Mouse (Mus musculus) limb, embryonic 13.5 days (tissue): ENCODE data around the gene Cdk14. TPM values are rescaled to one million over a fixed set of nuclear protein-coding genes. Genes with fewer than 3 reads are reported as not detected.
A peak's percentile ranks its signal among the peaks of the same experiment; 100 is the strongest.

ENCODE experiments used
- ATAC-seq: fragments of 200-750 bp; cut with Nextera tagmentation; 2 replicates; pipeline ENCODE4 v1.8.0; 2017; ENCODE audit warnings: low read depth, moderate number of reproducible peaks, moderate TSS enrichment; ENCODE audit not compliant: low FRiP score
- H3K27ac ChIP-seq: fragments of 300-500 bp; sonication (generic); 2 replicates; pipeline ENCODE4 v1.5.1; 2015; ENCODE audit warnings: inconsistent platforms, mild to moderate bottlenecking, moderate library complexity
- H3K27me3 ChIP-seq: fragments of 300-500 bp; sonication (generic); 2 replicates; pipeline ENCODE4 v1.6.1; 2015; ENCODE audit warnings: mild to moderate bottlenecking, inconsistent platforms
- H3K36me3 ChIP-seq: fragments of 300-500 bp; sonication (generic); 2 replicates; pipeline ENCODE4 v1.6.1; 2015; ENCODE audit warnings: inconsistent platforms, mild to moderate bottlenecking, moderate library complexity
- H3K4me1 ChIP-seq: fragments of 300-500 bp; sonication (generic); 2 replicates; pipeline ENCODE4 v1.6.1; 2015; ENCODE audit warnings: inconsistent platforms
- H3K4me2 ChIP-seq: fragments of 300-500 bp; sonication (generic); replicated peaks from 2 replicates; pipeline ENCODE4 v1.6.1; 2015; ENCODE audit warnings: inconsistent platforms, mild to moderate bottlenecking, moderate library complexity
- H3K4me3 ChIP-seq: fragments of 300-500 bp; sonication (generic); 2 replicates; pipeline ENCODE4 v1.5.1; 2015; ENCODE audit warnings: moderate library complexity, mild to moderate bottlenecking, inconsistent platforms
- H3K9ac ChIP-seq: fragments of 300-500 bp; sonication (generic); 2 replicates; pipeline ENCODE4 v1.6.1; 2015; ENCODE audit warnings: mild to moderate bottlenecking, inconsistent platforms
- H3K9me3 ChIP-seq: fragments of 300-500 bp; sonication (generic); 2 replicates; pipeline ENCODE4 v1.6.1; 2016; ENCODE audit warnings: inconsistent platforms
- WGBS: fragments of 180-500 bp; shearing (Covaris S2); methylation state at CpG from one replicate; pipeline ENCODE4 v1.1.7; 2015; 5-methylcytosine and 5-hydroxymethylcytosine counted together
- polyA plus RNA-seq: library from polyadenylated mRNA; unstranded; fragments of >200 nt; fragmentation: Nextera tagmentation; extraction: Ambion mirVana; gene quantifications from 2 replicates; pipeline ENCODE4 v1.2.1, GENCODE M21; 2015

Gene Cdk14
- polyA plus RNA-seq, 1 experiment from 2014 or later: 23.2 TPM

DNA sequence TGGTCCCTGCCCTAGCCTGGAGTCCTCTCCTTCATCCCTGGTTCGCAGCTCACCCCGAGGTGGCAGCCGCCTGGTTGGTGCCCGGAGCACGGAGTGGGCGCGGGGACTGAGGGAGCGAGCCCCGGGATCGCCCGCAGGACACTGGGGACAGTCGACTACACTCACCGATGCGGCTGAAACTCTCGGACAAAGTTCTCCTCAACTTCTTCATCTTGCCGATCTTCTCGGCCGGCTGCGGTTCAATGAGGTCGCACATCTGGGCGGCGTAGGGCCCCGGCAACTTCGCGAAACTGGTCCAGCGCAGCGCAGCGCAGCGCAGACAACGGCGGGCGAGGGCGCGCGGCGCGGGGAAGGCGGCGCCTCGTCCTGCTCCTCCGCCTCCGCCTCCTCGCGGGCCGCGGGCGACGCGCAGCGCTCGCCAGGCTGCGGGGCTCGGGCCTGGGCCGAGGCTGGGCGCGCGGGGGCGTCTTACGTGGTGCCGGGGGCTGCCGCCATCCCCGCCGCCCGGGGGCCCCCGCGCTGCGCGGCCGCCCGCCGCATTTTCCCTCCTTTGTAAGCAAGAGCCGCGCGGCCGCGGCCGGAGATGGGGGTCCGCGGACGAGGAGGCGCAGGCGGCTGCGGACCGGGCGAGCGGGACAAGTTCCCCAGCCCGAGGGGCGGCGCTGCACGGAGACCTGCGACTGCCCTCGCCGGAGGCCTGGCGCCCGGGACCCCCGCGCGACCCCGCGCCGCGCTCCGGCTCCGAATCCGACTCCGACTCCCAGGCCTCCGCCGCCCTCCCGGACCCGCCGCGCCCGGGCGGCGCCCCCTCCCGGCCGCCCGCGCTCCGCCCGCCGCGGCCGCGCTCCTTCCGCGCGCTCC is 40.0 kb downstream of the Cdk14 start:
- H3K4me3 ChIP-seq: peak overlapping the region; percentile 77
- H3K9ac ChIP-seq: peak overlapping the region; percentile 92

GRCm38 (mm10) chr5:5379501-5379869 is 40.6 kb downstream of the Cdk14 start:
- no peaks in the 10 kb centered on the region for H3K9me3 ChIP-seq
- ATAC-seq: no peak
- no peaks in the 10 kb centered on the region for H3K36me3 ChIP-seq
- H3K4me1 ChIP-seq: peaks cover 29% of the 10 kb centered on the region
- H3K27ac ChIP-seq: peak overlapping the region; percentile 94
- H3K27me3 ChIP-seq: no peaks in the 10 kb centered on the region
- peak overlapping the region; percentile 77 for H3K4me3 ChIP-seq
- peak overlapping the region; percentile 75 for H3K4me2 ChIP-seq
- WGBS: under 1% methylated on average over 14 of the region's 14 CpGs
- peak overlapping the region; percentile 92 for H3K9ac ChIP-seq

More for the DNA sequence above, 40.0 kb downstream of the Cdk14 start:
- WGBS: under 1% methylated on average over 103 of the region's 128 CpGs
- H3K36me3 ChIP-seq: no peaks in the 10 kb centered on the region
- peak overlapping the region; percentile 94 for H3K27ac ChIP-seq
- ATAC-seq: peak; percentile 94
- no peaks in the 10 kb centered on the region for H3K9me3 ChIP-seq
- H3K27me3 ChIP-seq: no peaks in the 10 kb centered on the region
- H3K4me2 ChIP-seq: peak overlapping the region; percentile 75
- H3K4me1 ChIP-seq: peaks cover 29% of the 10 kb centered on the region

GRCm38 (mm10) chr5:5374393-5374792 is 45.7 kb downstream of the Cdk14 start:
- Histone ChIP-seq H3K27ac (no peak overlapping the region), H3K27me3 (no peaks in the 10 kb centered on the region), H3K4me3 (no peak overlapping the region), H3K4me1 (peaks cover 33% of the 10 kb centered on the region), H3K36me3 (no peaks in the 10 kb centered on the region), H3K4me2 (no peak overlapping the region), H3K9me3 (no peaks in the 10 kb centered on the region), H3K9ac (no peak overlapping the region)
- no peak for ATAC-seq
- WGBS: 92% methylated on average over 1 of the region's 1 CpGs

DNA sequence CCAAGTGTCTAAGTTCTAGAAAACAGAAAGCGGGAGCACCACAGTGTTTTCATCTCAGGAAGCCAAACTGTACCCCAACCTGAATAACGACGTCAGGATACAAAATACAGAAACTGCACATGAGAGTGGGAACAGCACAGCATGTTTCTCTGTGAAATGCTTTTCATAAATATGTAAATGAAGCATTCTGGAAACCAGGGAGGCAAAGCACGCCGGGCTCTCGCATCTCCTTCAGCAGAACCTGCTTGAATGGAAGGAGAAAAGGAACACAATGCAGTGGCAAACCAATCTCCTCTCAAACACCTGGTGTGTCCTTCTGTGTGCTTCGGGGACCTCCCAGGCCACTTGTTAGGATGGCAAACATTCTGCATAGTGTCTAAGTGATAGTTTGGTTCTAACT is 46.6 kb downstream of the Cdk14 start:
- WGBS: 83% methylated on average over 7 of the region's 7 CpGs
- no peak for ATAC-seq
- H3K9ac ChIP-seq: no peak overlapping the region
- no peaks in the 10 kb centered on the region for H3K36me3 ChIP-seq
- H3K9me3 ChIP-seq: no peaks in the 10 kb centered on the region
- no peaks in the 10 kb centered on the region for H3K27me3 ChIP-seq
- no peak overlapping the region for H3K4me2 ChIP-seq
- H3K4me1 ChIP-seq: peaks cover 26% of the 10 kb centered on the region
- H3K27ac ChIP-seq: no peak overlapping the region
- no peak overlapping the region for H3K4me3 ChIP-seq

DNA sequence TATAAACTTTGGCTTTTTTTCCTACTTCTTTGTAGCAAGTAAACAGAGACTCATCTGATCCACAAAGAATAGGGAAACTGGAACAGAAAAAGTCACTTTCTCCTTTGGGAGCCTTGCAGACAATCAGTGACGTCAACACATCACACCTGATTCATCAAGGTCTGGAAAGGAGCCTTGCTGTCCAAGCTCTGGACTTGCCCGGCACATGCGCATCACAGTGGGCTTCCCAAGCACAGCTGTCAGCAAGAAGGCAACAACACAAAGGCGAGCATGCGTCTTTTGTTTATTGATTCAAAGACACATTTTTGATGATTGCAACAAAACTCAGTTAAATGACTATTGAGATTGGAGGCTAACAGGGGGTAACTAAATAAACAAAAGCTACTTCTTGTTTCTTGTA is 47.2 kb downstream of the Cdk14 start:
- 66% methylated on average over 5 of the region's 5 CpGs for WGBS

GRCm38 (mm10) chr5:5372354-5372753 is 47.8 kb downstream of the Cdk14 start:
- ATAC-seq: no peak; the same call in 1 of the 2 replicates
- peaks cover 4% of the 10 kb centered on the region; the same call in 1 of the 2 replicates for H3K36me3 ChIP-seq
- 54% methylated on average over 3 of the region's 3 CpGs for WGBS
- no peak overlapping the region for H3K9ac ChIP-seq
- H3K4me3 ChIP-seq: no peak overlapping the region
- no peaks in the 10 kb centered on the region for H3K27me3 ChIP-seq
- H3K4me1 ChIP-seq: peaks cover 18% of the 10 kb centered on the region
- H3K27ac ChIP-seq: no peak overlapping the region
- no peak overlapping the region for H3K4me2 ChIP-seq
- H3K9me3 ChIP-seq: no peaks in the 10 kb centered on the region

More for the DNA sequence above, 47.2 kb downstream of the Cdk14 start:
- Histone ChIP-seq H3K4me2 (no peak overlapping the region), H3K27me3 (no peaks in the 10 kb centered on the region), H3K9me3 (no peaks in the 10 kb centered on the region), H3K4me3 (no peak overlapping the region), H3K9ac (no peak overlapping the region), H3K4me1 (peaks cover 20% of the 10 kb centered on the region), H3K36me3 (no peaks in the 10 kb centered on the region), H3K27ac (no peak overlapping the region)
- ATAC-seq: no peak

GRCm38 (mm10) chr5:5370322-5371082 is 49.6 kb downstream of the Cdk14 start:
- Histone ChIP-seq H3K4me2 (no peak overlapping the region), H3K9ac (no peak overlapping the region), H3K36me3 (peaks cover 10% of the 10 kb centered on the region; the same call in 1 of the 2 replicates), H3K27me3 (no peaks in the 10 kb centered on the region), H3K27ac (no peak overlapping the region), H3K4me1 (peaks cover 8% of the 10 kb centered on the region; the same call in 1 of the 2 replicates), H3K9me3 (no peaks in the 10 kb centered on the region), H3K4me3 (no peak overlapping the region)
- ATAC-seq: no peak
- WGBS: 73% methylated on average over 4 of the region's 4 CpGs

- WGBS: 80% methylated on average over 14 of the region's 14 CpGs
- Histone ChIP-seq H3K27ac (no peak overlapping the region), H3K36me3 (peaks cover 18% of the 10 kb centered on the region), H3K4me3 (no peak overlapping the region), H3K9ac (no peak overlapping the region), H3K27me3 (no peaks in the 10 kb centered on the region), H3K4me2 (no peak overlapping the region), H3K4me1 (peaks cover 7% of the 10 kb centered on the region; the same call in 1 of the 2 replicates), H3K9me3 (no peaks in the 10 kb centered on the region)
- ATAC-seq: no peak
Measured at GRCm38 (mm10) chr5:5368389-5369164, 51.5 kb downstream of the Cdk14 start.

DNA sequence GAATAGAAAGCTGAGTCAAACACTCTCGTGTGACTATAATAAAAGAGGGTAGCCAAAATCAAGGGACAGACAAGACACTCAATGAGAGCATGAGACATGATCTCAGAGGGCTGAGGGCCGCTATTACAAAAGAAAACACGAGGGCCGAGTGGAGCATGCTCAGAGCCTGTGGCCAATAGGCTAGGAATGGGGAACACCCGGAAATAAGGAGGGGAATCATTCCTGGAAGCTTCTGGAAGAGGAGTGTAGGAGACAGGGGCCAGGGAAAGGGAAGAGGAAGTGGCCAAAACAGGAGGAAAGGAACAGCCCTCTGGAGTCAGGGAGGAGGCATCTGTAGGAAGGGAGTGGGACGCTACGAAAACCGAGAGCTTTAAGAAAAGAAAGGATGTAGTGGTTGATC is 52.6 kb downstream of the Cdk14 start:
- H3K9ac ChIP-seq: no peak overlapping the region
- peaks cover 24% of the 10 kb centered on the region for H3K36me3 ChIP-seq
- H3K9me3 ChIP-seq: no peaks in the 10 kb centered on the region
- H3K27me3 ChIP-seq: no peaks in the 10 kb centered on the region
- H3K4me2 ChIP-seq: no peak overlapping the region
- no peak overlapping the region for H3K27ac ChIP-seq
- WGBS: 92% methylated on average over 8 of the region's 8 CpGs
- ATAC-seq: no peak
- no peak overlapping the region for H3K4me3 ChIP-seq
- H3K4me1 ChIP-seq: 0 out of 2 replicates have a peak, but pooled peaks cover 3% of the 10 kb centered on the region

GRCm38 (mm10) chr5:5365285-5366076 is 54.6 kb downstream of the Cdk14 start:
- WGBS: 77% methylated on average over 14 of the region's 14 CpGs
- Histone ChIP-seq H3K9ac (no peak overlapping the region), H3K9me3 (peaks cover 3% of the 10 kb centered on the region; the same call in 1 of the 2 replicates), H3K4me2 (no peak overlapping the region), H3K4me1 (no peaks in the 10 kb centered on the region), H3K27me3 (no peaks in the 10 kb centered on the region), H3K36me3 (peaks cover 27% of the 10 kb centered on the region), H3K4me3 (no peak overlapping the region), H3K27ac (no peak overlapping the region)
- ATAC-seq: no peak

GRCm38 (mm10) chr5:5361684-5362083 is 58.4 kb downstream of the Cdk14 start:
- ATAC-seq: no peak
- Histone ChIP-seq H3K36me3 (peaks cover 17% of the 10 kb centered on the region), H3K4me2 (no peak overlapping the region), H3K4me1 (peaks cover 8% of the 10 kb centered on the region), H3K9ac (no peak overlapping the region), H3K27ac (no peak overlapping the region), H3K9me3 (peaks cover 3% of the 10 kb centered on the region; the same call in 1 of the 2 replicates), H3K4me3 (no peak overlapping the region), H3K27me3 (no peaks in the 10 kb centered on the region)
- WGBS: 97% methylated on average over 3 of the region's 3 CpGs
